Mouse (Mus musculus) macrophage (primary cell): ENCODE measurements around the gene 4933428M09Rik. TPM values are rescaled to one million over a fixed set of nuclear protein-coding genes. Genes with fewer than 3 reads are reported as not detected.
"Not testable (repeated sequence)": the region's sequence is repeated elsewhere in the genome, so short reads cannot be mapped to it uniquely, and the experiment has no call there.

Source experiments
- H3K27ac ChIP-seq: fragments of 350-480 bp; formaldehyde crosslinking; 2 replicates; pipeline ENCODE4 v1.9.0; 2021
- H3K36me3 ChIP-seq: fragments of 350-480 bp; formaldehyde crosslinking; 2 replicates; pipeline ENCODE4 v1.9.0; 2021; ENCODE audit errors: inconsistent target
- H3K4me3 ChIP-seq: fragments of 350-480 bp; formaldehyde crosslinking; 2 replicates; pipeline ENCODE4 v1.9.0; 2021; ENCODE audit errors: inconsistent target
- H3K79me2 ChIP-seq: fragments of 350-480 bp; formaldehyde crosslinking; 2 replicates; pipeline ENCODE4 v1.9.0; 2021; ENCODE audit errors: inconsistent target
- WGBS: methylation state at CpG from one replicate; pipeline ENCODE4 v1.1.7; 2026; ENCODE audit warnings: inconsistent platforms; ENCODE audit not compliant: missing documents; 5-methylcytosine and 5-hydroxymethylcytosine counted together
- polyA plus RNA-seq: library from polyadenylated mRNA; stranded (reverse); fragments of 250-400 nt; gene quantifications from 3 replicates; pipeline ENCODE4 v1.2.4, GENCODE M21; 2018; ENCODE audit warnings: inconsistent platforms
- total RNA-seq, 78 experiments: library from RNA; depleted of rRNA; stranded (reverse); fragments of 250-400 nt; gene quantifications; 1 replicate in 9 of 78; 2 replicates in 24 of 78; 3 replicates in 43 of 78; 4 replicates in 2 of 78; pipeline ENCODE4 v1.2.4; 2018; ENCODE audit warnings: inconsistent platforms in 56 of 78

The 4933428M09Rik gene
- not detected for total RNA-seq (2018; cell fraction: chromatin; rRNA removed)
- not detected for total RNA-seq (2018; cell fraction: cytosol; rRNA removed)
- total RNA-seq (2018; cell fraction: nucleus; rRNA removed), result not detected
- polyA plus RNA-seq, result not detected in 3 replicates

GRCm38 (mm10) chrX:139178928-139179327 lies at the start of gene 4933428M09Rik:
TSS of gene 4933428M09Rik (plus strand) at chrX:139179228.
- 78% methylated on average over 8 of the region's 8 CpGs for WGBS
- H3K36me3 ChIP-seq, result no peaks in the 10 kb centered on the region
- no peak within 1 kb of the TSS for H3K27ac ChIP-seq
- H3K4me3 ChIP-seq, result no peak within 1 kb of the TSS
- no peaks in the 10 kb centered on the region for H3K79me2 ChIP-seq

GRCm38 (mm10) chrX:139134031-139134430 lies 45.0 kb upstream of the 4933428M09Rik start:
- 79% methylated on average over 4 of the region's 4 CpGs for WGBS
- Histone ChIP-seq H3K79me2 (no peaks in the 10 kb centered on the region), H3K4me3 (no peak overlapping the region), H3K36me3 (no peaks in the 10 kb centered on the region), H3K27ac (no peak overlapping the region)

- WGBS, result 96% methylated on average over 2 of the region's 3 CpGs
Observed at GRCm38 (mm10) chrX:139191506-139191905, 12.5 kb downstream of the 4933428M09Rik start.

GRCm38 (mm10) chrX:139194572-139195279 lies 15.7 kb downstream of the 4933428M09Rik start:
- Histone ChIP-seq H3K4me3 (no peak overlapping the region), H3K79me2 (no peaks in the 10 kb centered on the region), H3K36me3 (no peaks in the 10 kb centered on the region), H3K27ac (no peak overlapping the region)
- 64% methylated on average over 1 of the region's 1 CpGs for WGBS

More at GRCm38 (mm10) chrX:139191506-139191905, 12.5 kb downstream of the 4933428M09Rik start:
- H3K36me3 ChIP-seq, H3K4me3 ChIP-seq, H3K27ac ChIP-seq, H3K79me2 ChIP-seq: not testable (repeated sequence)

GRCm38 (mm10) chrX:139209191-139209828 lies 30.3 kb downstream of the 4933428M09Rik start:
- not testable (repeated sequence) for H3K4me3 ChIP-seq, H3K79me2 ChIP-seq, H3K27ac ChIP-seq, H3K36me3 ChIP-seq
- WGBS, result 90% methylated on average over 1 of the region's 4 CpGs

GRCm38 (mm10) chrX:139209829-139210225 lies 30.8 kb downstream of the 4933428M09Rik start, which contains the start of gene Mum1l1:
TSS of gene Mum1l1 (plus strand) at chrX:139210042.
- no peak within 1 kb of the TSS for H3K27ac ChIP-seq
- H3K36me3 ChIP-seq, result no peaks in the 10 kb centered on the region
- H3K79me2 ChIP-seq, result no peaks in the 10 kb centered on the region
- H3K4me3 ChIP-seq, result no peak within 1 kb of the TSS
- WGBS, result 42% methylated on average over 18 of the region's 31 CpGs

- Histone ChIP-seq H3K79me2 (no peaks in the 10 kb centered on the region), H3K4me3 (no peak overlapping the region), H3K36me3 (no peaks in the 10 kb centered on the region), H3K27ac (no peak overlapping the region)
- 85% methylated on average over 4 of the region's 4 CpGs for WGBS
Observed at GRCm38 (mm10) chrX:139214765-139215164, 35.7 kb downstream of the 4933428M09Rik start.

GRCm38 (mm10) chrX:139216409-139216808 lies 37.4 kb downstream of the 4933428M09Rik start:
- Histone ChIP-seq H3K79me2 (no peaks in the 10 kb centered on the region), H3K4me3 (no peak overlapping the region), H3K27ac (no peak overlapping the region), H3K36me3 (no peaks in the 10 kb centered on the region)
- WGBS, result 74% methylated on average over 5 of the region's 5 CpGs

GRCm38 (mm10) chrX:139216991-139217593 lies 38.1 kb downstream of the 4933428M09Rik start:
- WGBS, result 25% methylated on average over 19 of the region's 22 CpGs
- no peak overlapping the region for H3K27ac ChIP-seq
- no peaks in the 10 kb centered on the region for H3K36me3 ChIP-seq
- H3K79me2 ChIP-seq, result no peaks in the 10 kb centered on the region
- no peak overlapping the region for H3K4me3 ChIP-seq

GRCm38 (mm10) chrX:139217776-139218175 lies 38.7 kb downstream of the 4933428M09Rik start:
- Histone ChIP-seq H3K79me2 (no peaks in the 10 kb centered on the region), H3K4me3 (no peak overlapping the region), H3K27ac (no peak overlapping the region), H3K36me3 (no peaks in the 10 kb centered on the region)
- 75% methylated on average over 9 of the region's 10 CpGs for WGBS

GRCm38 (mm10) chrX:139219017-139219416 lies 40.0 kb downstream of the 4933428M09Rik start:
- no peak overlapping the region for H3K4me3 ChIP-seq
- no peaks in the 10 kb centered on the region for H3K79me2 ChIP-seq
- WGBS, result 31% methylated on average over 2 of the region's 2 CpGs
- H3K36me3 ChIP-seq, result no peaks in the 10 kb centered on the region
- no peak overlapping the region for H3K27ac ChIP-seq

GRCm38 (mm10) chrX:139220830-139221229 lies 41.8 kb downstream of the 4933428M09Rik start:
- WGBS, result 91% methylated on average over 4 of the region's 4 CpGs
- Histone ChIP-seq H3K79me2 (no peaks in the 10 kb centered on the region), H3K36me3 (no peaks in the 10 kb centered on the region), H3K27ac (no peak overlapping the region), H3K4me3 (no peak overlapping the region)

GRCm38 (mm10) chrX:139221893-139222292 lies 42.9 kb downstream of the 4933428M09Rik start:
- WGBS, result 68% methylated on average over 3 of the region's 3 CpGs
- no peaks in the 10 kb centered on the region for H3K79me2 ChIP-seq
- H3K4me3 ChIP-seq, result no peak overlapping the region
- H3K27ac ChIP-seq, result no peak overlapping the region
- H3K36me3 ChIP-seq, result no peaks in the 10 kb centered on the region
